Mouse (Mus musculus): Measurements from ENCODE around the gene Nr3c2.

The Nr3c2 gene

GRCm38 (mm10) chr8:77176343-77176742, 277.1 kb downstream of the Nr3c2 start:
- no peak for DNase-seq

- DNase-seq: no peak
These were observed 286.6 kb downstream of the Nr3c2 start for GRCm38 (mm10) chr8:77185816-77186215.

GRCm38 (mm10) chr8:77186914-77187536, 287.8 kb downstream of the Nr3c2 start:
- no peak for DNase-seq

- no peak for DNase-seq
These were observed 288.5 kb downstream of the Nr3c2 start for GRCm38 (mm10) chr8:77187748-77188147.

GRCm38 (mm10) chr8:77188298-77188697, 289.1 kb downstream of the Nr3c2 start:
- no peak for DNase-seq

- no peak for DNase-seq
These were observed 290.1 kb downstream of the Nr3c2 start for GRCm38 (mm10) chr8:77189318-77189717.

- no peak for DNase-seq
These were observed 291.2 kb downstream of the Nr3c2 start for GRCm38 (mm10) chr8:77190393-77190792.

- no peak for DNase-seq
These were observed 310.1 kb downstream of the Nr3c2 start for GRCm38 (mm10) chr8:77209297-77209696.

- no peak for DNase-seq
These were observed 314.7 kb downstream of the Nr3c2 start for GRCm38 (mm10) chr8:77213893-77214464.

GRCm38 (mm10) chr8:77214665-77215064, 315.4 kb downstream of the Nr3c2 start:
- DNase-seq: no peak

- no peak for DNase-seq
These were observed 315.9 kb downstream of the Nr3c2 start for GRCm38 (mm10) chr8:77215191-77215590.

GRCm38 (mm10) chr8:77223123-77223522, 323.9 kb downstream of the Nr3c2 start:
- DNase-seq: no peak

- no peak for DNase-seq
These were observed 328.5 kb downstream of the Nr3c2 start for GRCm38 (mm10) chr8:77227742-77228141.

GRCm38 (mm10) chr8:77228688-77229087, 329.4 kb downstream of the Nr3c2 start:
- DNase-seq: no peak

- no peak for DNase-seq
These were observed 332.0 kb downstream of the Nr3c2 start for GRCm38 (mm10) chr8:77231211-77231610.

GRCm38 (mm10) chr8:77231834-77232233, 332.6 kb downstream of the Nr3c2 start:
- DNase-seq: no peak

GRCm38 (mm10) chr8:77232411-77232810, 333.2 kb downstream of the Nr3c2 start:
- no peak for DNase-seq

- DNase-seq: no peak
These were observed 337.5 kb downstream of the Nr3c2 start for GRCm38 (mm10) chr8:77236701-77237100.

- no peak for DNase-seq
These were observed 340.2 kb downstream of the Nr3c2 start for GRCm38 (mm10) chr8:77239462-77239861.

- DNase-seq: no peak
These were observed 342.1 kb downstream of the Nr3c2 start for GRCm38 (mm10) chr8:77241381-77241780.

- no peak for DNase-seq
These were observed 350.9 kb downstream of the Nr3c2 start for GRCm38 (mm10) chr8:77250094-77250493.

- DNase-seq: no peak
These were observed 351.9 kb downstream of the Nr3c2 start for GRCm38 (mm10) chr8:77251134-77251533.

- no peak for DNase-seq
These were observed 355.2 kb downstream of the Nr3c2 start for GRCm38 (mm10) chr8:77254466-77254865.

- no peak for DNase-seq
These were observed 357.3 kb downstream of the Nr3c2 start for GRCm38 (mm10) chr8:77256450-77257084.

GRCm38 (mm10) chr8:77257085-77257451, 357.8 kb downstream of the Nr3c2 start:
- DNase-seq: no peak

Measured in B cell, adult 2 months (primary cell).